Mouse (Mus musculus) embryo, embryonic 10.5 days (tissue): Measurements from ENCODE around the gene Fhad1.
A peak's percentile ranks its signal among the peaks of the same experiment; 100 is the strongest.

Experiments used
- DNase-seq: peaks from one replicate; pipeline ENCODE4 v3.0.0-alpha.2; 2015; ENCODE audit warnings: low spot score

Gene Fhad1

DNA sequence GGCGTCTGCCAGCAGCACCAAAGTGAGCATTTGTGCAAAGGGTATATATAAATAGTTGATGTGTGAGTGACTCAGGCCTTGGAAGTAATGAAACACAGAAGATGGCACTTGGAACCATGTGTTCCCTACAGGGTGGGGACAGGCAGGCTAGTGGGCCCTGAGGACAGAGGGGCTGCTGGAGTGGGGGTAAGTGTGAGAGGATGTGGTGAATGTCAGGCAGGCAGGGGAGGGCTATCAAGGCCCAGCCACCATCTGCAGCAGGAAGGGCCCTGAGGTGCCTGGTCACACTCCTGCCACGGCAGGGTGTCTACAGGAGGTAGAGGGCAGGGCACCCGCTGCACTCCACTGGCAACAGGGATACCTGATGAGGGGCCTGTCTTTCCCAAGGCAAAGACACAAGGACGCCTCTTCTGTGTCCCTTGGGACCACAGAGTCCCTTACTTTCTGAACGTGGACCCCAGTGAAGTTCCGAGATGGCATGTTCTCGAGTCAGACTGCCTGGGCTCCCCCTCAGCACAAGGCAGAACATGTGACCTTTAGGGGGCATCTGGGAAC is 151.1 kb downstream of the Fhad1 start:
- DNase-seq, result no peak

- DNase-seq, result no peak
Observed at GRCm38 (mm10) chr4:141862867-141863266, 152.0 kb downstream of the Fhad1 start.

DNA sequence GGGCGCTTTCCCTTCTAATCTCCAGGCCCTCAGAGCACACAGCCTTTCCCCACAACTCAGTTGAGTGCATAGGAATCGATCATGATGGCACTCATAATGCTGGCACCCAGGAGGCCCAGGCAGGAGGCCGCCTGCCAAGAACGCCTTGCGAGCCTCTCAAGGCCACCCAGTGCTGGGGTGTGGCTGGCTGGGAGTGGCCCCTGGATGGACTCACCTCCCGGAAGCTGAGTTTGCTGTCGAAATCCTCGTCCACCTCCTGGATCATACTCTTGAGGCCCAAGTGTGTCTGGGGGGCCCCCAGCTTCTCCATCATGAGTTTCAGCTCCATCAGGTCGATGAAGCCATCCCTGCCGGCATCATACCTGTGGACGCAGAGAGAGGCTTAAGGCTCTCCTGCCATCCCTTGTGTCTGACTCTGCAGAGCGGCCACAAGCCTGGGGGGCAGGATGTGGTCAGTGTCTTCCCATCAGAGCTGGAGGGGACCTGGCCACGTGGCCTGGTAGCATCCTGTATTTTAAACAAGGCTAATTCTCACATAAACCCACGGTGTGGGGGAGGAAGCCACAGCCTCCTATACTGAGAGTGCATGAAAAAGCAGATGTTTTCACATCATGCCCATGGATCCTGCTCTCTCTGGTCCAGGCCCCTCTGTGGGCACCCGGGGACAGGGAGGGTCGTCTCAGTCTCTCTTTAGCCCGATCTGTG is 153.1 kb downstream of the Fhad1 start:
- no peak for DNase-seq

DNA sequence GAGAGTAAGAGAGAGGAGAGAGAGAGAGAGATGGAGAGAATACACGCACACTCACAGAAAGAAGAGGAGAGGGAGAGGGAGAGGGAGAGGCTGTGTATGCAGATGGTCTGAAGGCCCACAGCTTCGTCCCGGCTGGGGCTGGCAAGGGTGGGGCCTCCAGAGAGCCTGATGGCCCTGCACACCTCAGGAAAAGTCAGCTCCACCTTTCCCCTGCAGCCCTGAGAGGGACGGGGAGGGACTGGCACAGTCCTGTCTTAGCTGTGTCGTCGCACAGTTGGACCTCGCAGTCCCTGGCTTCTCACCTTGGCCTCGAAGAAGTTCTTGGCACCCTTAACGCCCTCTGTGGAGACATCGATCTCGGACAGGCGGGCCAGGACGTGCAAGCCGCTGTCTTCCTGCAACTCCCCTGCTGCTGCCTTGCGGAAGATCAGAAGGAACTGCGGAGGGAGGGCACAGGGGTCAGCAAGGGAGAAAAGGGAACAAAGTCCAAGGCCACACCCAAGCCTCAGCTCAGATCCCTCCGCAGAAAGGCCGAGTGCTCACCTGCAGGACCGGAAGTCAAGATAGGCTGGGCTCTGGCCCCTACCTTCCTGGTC is 154.5 kb downstream of the Fhad1 start:
- DNase-seq, result no peak

DNA sequence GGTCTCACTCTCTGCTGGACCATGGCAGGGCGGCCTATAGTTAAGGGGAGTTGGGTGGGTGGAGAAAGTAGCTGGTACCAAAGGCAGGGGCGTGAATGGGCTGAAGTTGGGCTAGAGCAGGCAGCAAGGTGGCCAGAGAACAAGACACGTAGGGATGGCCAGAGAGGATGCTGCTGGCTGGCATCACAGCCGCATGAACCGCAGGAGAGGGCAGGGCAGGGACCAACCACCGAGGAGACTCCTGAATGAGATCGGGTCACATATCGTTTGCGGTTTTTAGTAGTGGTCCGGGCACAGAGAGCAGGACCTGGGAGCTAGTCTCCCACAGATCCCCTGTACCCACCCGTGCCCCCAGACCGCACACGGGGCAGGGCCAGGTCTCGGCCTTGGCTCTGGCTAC is 155.5 kb downstream of the Fhad1 start:
- DNase-seq, result no peak

DNA sequence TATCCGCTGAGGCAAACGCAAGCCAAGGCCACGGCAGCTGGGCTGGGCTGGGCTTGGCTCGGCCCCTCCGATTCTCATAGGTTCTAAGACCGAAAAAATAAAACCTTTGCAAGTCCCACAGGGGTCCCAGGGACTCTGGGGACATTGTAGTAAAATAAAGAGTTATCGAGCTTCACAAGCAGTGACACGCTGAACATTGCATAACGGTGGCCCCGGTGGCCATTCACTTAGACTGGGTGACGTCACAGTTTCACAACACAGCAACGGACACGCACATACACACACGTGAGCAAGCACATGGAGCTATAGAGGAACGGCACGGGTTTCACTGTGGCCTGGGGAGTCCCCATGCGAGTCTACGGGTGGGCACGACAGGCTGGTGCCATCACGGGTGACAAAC is 156.4 kb downstream of the Fhad1 start:
- no peak for DNase-seq

DNA sequence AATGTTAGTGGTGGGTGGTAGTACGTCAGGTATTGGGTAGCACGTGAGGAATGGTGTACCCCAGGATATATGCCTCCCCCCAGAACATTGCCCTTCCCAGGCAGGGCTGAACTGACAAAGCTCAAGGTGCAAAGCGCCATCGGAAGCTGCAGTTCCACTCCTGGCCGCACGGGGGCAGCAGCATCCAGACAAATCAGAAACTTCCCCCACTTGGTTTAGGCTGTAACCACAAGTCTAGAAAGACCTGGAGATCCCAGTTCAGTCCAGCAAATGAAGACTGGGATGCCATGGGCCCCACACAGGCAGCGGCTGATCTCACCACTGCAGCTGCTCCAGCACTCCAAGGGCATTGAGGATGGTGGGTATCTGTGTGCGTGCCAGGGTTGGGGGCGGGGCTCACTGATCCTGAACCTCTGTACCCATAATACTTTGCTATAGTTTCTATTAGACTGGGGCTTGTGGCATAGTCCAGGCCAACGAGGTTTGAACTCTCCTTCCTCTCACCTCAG is 157.4 kb downstream of the Fhad1 start:
- DNase-seq, result peak; percentile 88

GRCm38 (mm10) chr4:141853437-141853836 is 161.4 kb downstream of the Fhad1 start:
- DNase-seq, result peak; percentile 72

DNA sequence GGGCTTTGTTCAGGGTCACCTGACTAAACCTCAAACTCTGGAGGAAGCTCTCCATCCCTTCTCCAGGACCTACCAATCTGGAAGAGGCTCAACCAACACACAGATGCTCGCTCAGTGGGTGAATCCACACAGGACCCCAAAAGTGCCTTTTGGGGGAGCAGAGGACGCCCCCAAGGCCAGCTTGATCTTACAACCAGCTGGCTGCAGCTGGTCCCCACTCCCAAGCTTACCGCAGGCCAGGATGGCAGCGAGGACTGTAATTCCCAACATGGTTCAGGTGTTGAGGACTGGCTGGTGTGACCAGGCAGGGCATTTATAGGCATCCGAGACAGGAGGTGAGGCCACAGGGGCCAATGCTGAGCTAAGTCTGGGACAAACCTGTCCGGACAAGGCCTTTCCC is 168.9 kb downstream of the Fhad1 start, which contains the start of gene Ctrc:
TSS of gene Ctrc (minus strand) at position 361 of the 400 bp plus-strand sequence.
- DNase-seq, result no peak
